ENCODE assay signal across 25 mouse cellular contexts in genomic region chr12:78939393-78940037, GRCm38 (mm10). TPM values are rescaled to one million over a fixed set of nuclear protein-coding genes. Genes with fewer than 3 reads are reported as not detected.
DNase-seq lines count a peak whose midpoint lies in the region; ATAC-seq and TF ChIP-seq lines count a peak whose summit lies in the region.
"Had no signal": no experiment of that assay in that cellular context is flagged by ENCODE, and none has a peak within 500 bp of the region (broad histone marks: within the 10 kb centered on the region; RNA-seq: fewer than 3 reads in every experiment).

No protein-coding gene starts in this region.

- no peak overlapping the region for H3K27ac ChIP-seq in intestine, embryonic 15.5 days
- peak overlapping the region; percentile 41 for H3K27ac ChIP-seq in intestine, postnatal 0 days (ENCODE audit: low read depth, low read length)
- H3K27ac ChIP-seq in stomach, postnatal 0 days (replicated peaks): peak overlapping the region; percentile 13; the same call in 1 of the 2 replicates
- H3K27ac ChIP-seq in liver, embryonic 12.5 days: no peak overlapping the region
- H3K27ac ChIP-seq: embryonic facial prominence, embryonic 10.5 days; embryonic facial prominence, embryonic 13.5 days; forebrain, embryonic 12.5 days; forebrain, embryonic 15.5 days; heart, embryonic 13.5 days; hindbrain, embryonic 14.5 days; hindbrain, postnatal 0 days had no signal

- DNase-seq in stomach, postnatal 0 days (ENCODE audit: low spot score): no peak
- no peak for DNase-seq in adrenal gland, adult 8-10 months
- DNase-seq in cerebellum, adult 11-12 months: no peak
- DNase-seq: adrenal gland, postnatal 10 days; cerebellum, adult 2 months; cerebellum, adult 9-11 months; cerebellum, postnatal 25 days; embryo, embryonic 11 days; gastrocnemius, postnatal 25 days; heart, adult 18-20 months; heart, postnatal 14 days; heart, postnatal 4 days had no signal

- H3K9me3 ChIP-seq in intestine, embryonic 15.5 days: no peaks in the 10 kb centered on the region
- H3K9me3 ChIP-seq in intestine, postnatal 0 days (ENCODE audit: control insufficient read depth): no peaks in the 10 kb centered on the region
- H3K9me3 ChIP-seq in stomach, postnatal 0 days (ENCODE audit: control insufficient read depth, low read length): no peaks in the 10 kb centered on the region
- no peaks in the 10 kb centered on the region for H3K9me3 ChIP-seq in liver, embryonic 12.5 days (replicated peaks)
- H3K9me3 ChIP-seq: embryonic facial prominence, embryonic 10.5 days; embryonic facial prominence, embryonic 13.5 days; forebrain, embryonic 12.5 days; forebrain, embryonic 15.5 days; heart, embryonic 13.5 days had no signal

- no peak overlapping the region for H3K4me2 ChIP-seq in intestine, embryonic 15.5 days (replicated peaks)
- H3K4me2 ChIP-seq in intestine, postnatal 0 days (replicated peaks; ENCODE audit: low read depth): no peak overlapping the region
- H3K4me2 ChIP-seq in stomach, postnatal 0 days (replicated peaks; ENCODE audit: low read depth): no peak overlapping the region
- no peak overlapping the region for H3K4me2 ChIP-seq in liver, embryonic 12.5 days
- H3K4me2 ChIP-seq: embryonic facial prominence, embryonic 13.5 days; forebrain, embryonic 12.5 days; forebrain, embryonic 15.5 days; heart, embryonic 13.5 days; hindbrain, embryonic 14.5 days had no signal

- WGBS in intestine, embryonic 15.5 days: 54% methylated on average over 7 of the region's 7 CpGs
- WGBS in intestine, postnatal 0 days: 42% methylated on average over 7 of the region's 7 CpGs
- 59% methylated on average over 7 of the region's 7 CpGs for WGBS in stomach, postnatal 0 days
- 50% methylated on average over 7 of the region's 7 CpGs for WGBS in liver, embryonic 12.5 days (ENCODE audit: insufficient replicate concordance)

- no peak for TF ChIP-seq CTCF in intestine, postnatal 0 days (IDR thresholded peaks at IDR 0.05; ENCODE audit: low read depth)
- TF ChIP-seq CTCF in stomach, postnatal 0 days (IDR thresholded peaks at IDR 0.05; ENCODE audit: low read depth): no peak

- no peak overlapping the region for H3K4me3 ChIP-seq in intestine, embryonic 15.5 days (replicated peaks)
- H3K4me3 ChIP-seq in intestine, postnatal 0 days (ENCODE audit: low read depth, low read length): no peak overlapping the region
- no peak overlapping the region for H3K4me3 ChIP-seq in stomach, postnatal 0 days (ENCODE audit: low read depth, low read length)
- H3K4me3 ChIP-seq in liver, embryonic 12.5 days: no peak overlapping the region
- H3K4me3 ChIP-seq: embryonic facial prominence, embryonic 10.5 days; embryonic facial prominence, embryonic 13.5 days; erythroblast, embryonic 14.5 days; forebrain, embryonic 12.5 days; forebrain, embryonic 15.5 days; heart, embryonic 13.5 days had no signal

- H3K9ac ChIP-seq in intestine, embryonic 15.5 days: no peak overlapping the region
- H3K9ac ChIP-seq in intestine, postnatal 0 days (ENCODE audit: low read depth, low read length): no peak overlapping the region
- no peak overlapping the region for H3K9ac ChIP-seq in stomach, postnatal 0 days (ENCODE audit: low read length)
- H3K9ac ChIP-seq in liver, embryonic 12.5 days: no peak overlapping the region
- H3K9ac ChIP-seq: embryonic facial prominence, embryonic 13.5 days; forebrain, embryonic 12.5 days; forebrain, embryonic 15.5 days; heart, embryonic 13.5 days; hindbrain, embryonic 14.5 days had no signal

- H3K4me1 ChIP-seq in intestine, embryonic 15.5 days (replicated peaks): no peaks in the 10 kb centered on the region
- H3K4me1 ChIP-seq in intestine, postnatal 0 days (replicated peaks; ENCODE audit: control insufficient read depth, insufficient read depth, low read length): no peaks in the 10 kb centered on the region
- H3K4me1 ChIP-seq in stomach, postnatal 0 days (replicated peaks; ENCODE audit: control insufficient read depth, insufficient read depth): no peaks in the 10 kb centered on the region
- H3K4me1 ChIP-seq in liver, embryonic 12.5 days: no peaks in the 10 kb centered on the region; the same call in 1 of the 2 replicates
- H3K4me1 ChIP-seq: embryonic facial prominence, embryonic 13.5 days; forebrain, embryonic 12.5 days; forebrain, embryonic 15.5 days had no signal

- no peak for TF ChIP-seq EP300 in stomach, postnatal 0 days (optimal IDR thresholded peaks at IDR 0.05)

- H3K27me3 ChIP-seq in intestine, embryonic 15.5 days (replicated peaks): no peaks in the 10 kb centered on the region
- no peaks in the 10 kb centered on the region for H3K27me3 ChIP-seq in intestine, postnatal 0 days (replicated peaks; ENCODE audit: control insufficient read depth, insufficient read depth, low read length)
- no peaks in the 10 kb centered on the region for H3K27me3 ChIP-seq in stomach, postnatal 0 days (ENCODE audit: control insufficient read depth, insufficient read depth, low read length)
- peaks cover 46% of the 10 kb centered on the region for H3K27me3 ChIP-seq in liver, embryonic 12.5 days (replicated peaks)
- H3K27me3 ChIP-seq: embryonic facial prominence, embryonic 13.5 days; forebrain, embryonic 12.5 days; forebrain, embryonic 15.5 days; heart, embryonic 13.5 days had no signal

- ATAC-seq in intestine, embryonic 15.5 days: peak; percentile 77
- peak; percentile 67 for ATAC-seq in intestine, postnatal 0 days
- ATAC-seq in stomach, postnatal 0 days (ENCODE audit: low FRiP score, low TSS enrichment): peak; percentile 76
- ATAC-seq in liver, embryonic 12.5 days: no peak
- ATAC-seq: CD4-positive, CD25-positive, alpha-beta regulatory T cell, adult 4 months; forebrain, embryonic 15.5 days; hindbrain, postnatal 0 days had no signal

- H3K36me3 ChIP-seq in intestine, embryonic 15.5 days: no peaks in the 10 kb centered on the region
- H3K36me3 ChIP-seq in intestine, postnatal 0 days (ENCODE audit: control insufficient read depth, insufficient read depth): no peaks in the 10 kb centered on the region
- H3K36me3 ChIP-seq in stomach, postnatal 0 days (ENCODE audit: control insufficient read depth, insufficient read depth, low read length): no peaks in the 10 kb centered on the region
- no peaks in the 10 kb centered on the region for H3K36me3 ChIP-seq in liver, embryonic 12.5 days
- H3K36me3 ChIP-seq: embryonic facial prominence, embryonic 10.5 days; embryonic facial prominence, embryonic 13.5 days; forebrain, embryonic 12.5 days; forebrain, embryonic 15.5 days; heart, embryonic 13.5 days had no signal

RNA-seq across cellular contexts. Expression of gene Plek2, which starts 32.8 kb away (rescaled TPM):
- polyA plus RNA-seq in intestine, embryonic 15.5 days (2015; fragmentation: Nextera tagmentation; extraction: Ambion mirVana): 24.3 and 24.9 TPM in 2 replicates
- 21.5 and 23.5 TPM in 2 replicates for polyA plus RNA-seq in intestine, postnatal 0 days (2015; fragmentation: Nextera tagmentation; extraction: Ambion mirVana)
- polyA plus RNA-seq in stomach, postnatal 0 days (2015; fragmentation: Nextera tagmentation; extraction: Ambion mirVana): 42.6 and 50.2 TPM in 2 replicates
- under 1 TPM in 1 of 4 experiments, not detected in 3; 0.35 TPM for total RNA-seq in adrenal gland, adult 8-10 months (2022)
- polyA plus RNA-seq in liver, embryonic 12.5 days (2016; fragmentation: Nextera tagmentation; extraction: Ambion mirVana): 53.6 and 55.0 TPM in 2 replicates
- total RNA-seq: gastrocnemius, adult 8-10 months had no signal

Comparison
In these comparisons a context has a peak if more than half of its experiments do, and no peak if none do; other contexts are left out.
1. H3K27ac ChIP-seq: peak in intestine, postnatal 0 days (single experiment) and stomach, postnatal 0 days (single experiment); none in intestine, embryonic 15.5 days (single experiment) and liver, embryonic 12.5 days (single experiment).